Comparison of ENCODE assay signal across 8 mouse cellular contexts in genomic region chr2:27075485-27075884, GRCm38 (mm10). TPM values are rescaled to one million over a fixed set of nuclear protein-coding genes. Genes with fewer than 3 reads are reported as not detected.
DNase-seq lines count a peak whose midpoint lies in the region; ATAC-seq and TF ChIP-seq lines count a peak whose summit lies in the region.

No protein-coding gene starts in this region.

- no peaks in the 10 kb centered on the region for H3K36me3 ChIP-seq in kidney, embryonic 15.5 days
- no peaks in the 10 kb centered on the region for H3K36me3 ChIP-seq in CH12.LX (replicated peaks in 1 of 2; ENCODE audit: control insufficient read depth in 1 of 2, insufficient read depth in 1 of 2, low read length in 1 of 2)
- H3K36me3 ChIP-seq in limb, embryonic 15.5 days: no peaks in the 10 kb centered on the region
- no peaks in the 10 kb centered on the region for H3K36me3 ChIP-seq in forebrain, embryonic 10.5 days (replicated peaks)

- no peaks in the 10 kb centered on the region for H3K79me2 ChIP-seq in CH12.LX (replicated peaks; ENCODE audit: control insufficient read depth, extremely low read depth, insufficient read depth, poor library complexity, severe bottlenecking)

- no peak for ATAC-seq in kidney, embryonic 15.5 days (replicated peaks; ENCODE audit: low FRiP score)
- peak; percentile 61; the same call in 1 of the 2 replicates for ATAC-seq in limb, embryonic 15.5 days (ENCODE audit: insufficient number of reproducible peaks, low FRiP score, low TSS enrichment, low read depth)

- DNase-seq in kidney, adult 18-20 months: peak; percentile 71
- DNase-seq in CH12.LX (ENCODE audit: extremely low read depth): peak; percentile 46
- peak; percentile 45 for DNase-seq in adipocyte (ENCODE audit: low spot score)
- peak; percentile 62 for DNase-seq in thymus, postnatal 4 days
- DNase-seq in forebrain, embryonic 10.5 days (ENCODE audit: extremely low spot score, low spot score): no peak

- TF ChIP-seq EP300 in CH12.LX (IDR thresholded peaks at IDR 0.05; ENCODE audit: low read length): no peak

- dilution Hi-C loops in CH12.LX (cut with MboI; ENCODE audit: extremely low pct_ligation_motif_present, extremely low pct_unique_long_range_greater_than_20kb, low sequenced_read_pairs): no loop called here

- peaks cover 51% of the 10 kb centered on the region for H3K4me1 ChIP-seq in kidney, embryonic 15.5 days
- peaks cover 0 to 19% of the 10 kb centered on the region in 2 experiments; a peak in 3 of 4 replicates for H3K4me1 ChIP-seq in CH12.LX (ENCODE audit: control insufficient read depth in 1 of 2, insufficient read depth in 2 of 2)
- H3K4me1 ChIP-seq in embryonic fibroblast, embryonic 13.5 days (ENCODE audit: control insufficient read depth, insufficient read depth, low read length): peaks cover 7% of the 10 kb centered on the region
- peaks cover 87% of the 10 kb centered on the region for H3K4me1 ChIP-seq in limb, embryonic 15.5 days
- H3K4me1 ChIP-seq in forebrain, embryonic 10.5 days: peaks cover 36% of the 10 kb centered on the region

- H3K27me3 ChIP-seq in kidney, embryonic 15.5 days: peaks cover 6% of the 10 kb centered on the region; the same call in 1 of the 2 replicates
- peaks cover 49% of the 10 kb centered on the region for H3K27me3 ChIP-seq in CH12.LX (replicated peaks)
- peaks cover 7% of the 10 kb centered on the region for H3K27me3 ChIP-seq in limb, embryonic 15.5 days
- H3K27me3 ChIP-seq in forebrain, embryonic 10.5 days (ENCODE audit: poor library complexity, severe bottlenecking): peaks cover 25% of the 10 kb centered on the region

- TF ChIP-seq RAD21 in CH12.LX (IDR thresholded peaks at IDR 0.05; ENCODE audit: low read depth, low read length): peak; percentile 57

- in situ Hi-C loops in CH12.LX (cut with MboI; ENCODE audit: low pct_ligation_motif_present, low pct_unique_long_range_greater_than_20kb, low sequenced_read_pairs): loop anchor here (5.0 to 25.0 kb wide), 2 partner anchors 157 to 362 kb away; partner anchors contain the start of genes Brd3os and Vav2

- no peak overlapping the region for H3K9ac ChIP-seq in kidney, embryonic 15.5 days
- H3K9ac ChIP-seq in CH12.LX (ENCODE audit: insufficient read depth, low read depth): no peak overlapping the region
- H3K9ac ChIP-seq in limb, embryonic 15.5 days: no peak overlapping the region

- no peak overlapping the region for H3K27ac ChIP-seq in kidney, embryonic 15.5 days
- H3K27ac ChIP-seq in CH12.LX (ENCODE audit: insufficient read depth, low read depth): no peak overlapping the region
- no peak overlapping the region for H3K27ac ChIP-seq in embryonic fibroblast, embryonic 13.5 days (ENCODE audit: insufficient read depth, low read length)
- no peak overlapping the region for H3K27ac ChIP-seq in limb, embryonic 15.5 days
- no peak overlapping the region for H3K27ac ChIP-seq in forebrain, embryonic 10.5 days

- TF ChIP-seq CTCF in CH12.LX (conservative IDR thresholded peaks at IDR 0.05 in 1 of 2, IDR thresholded peaks at IDR 0.05 in 1 of 2; ENCODE audit: low read depth in 2 of 2, low read length in 2 of 2): peak; percentile 72 to 76
- TF ChIP-seq CTCF in embryonic fibroblast, embryonic 13.5 days (IDR thresholded peaks at IDR 0.05; ENCODE audit: borderline replicate concordance, insufficient read depth, low read length): peak; percentile 66; the same call in 1 of the 2 replicates

- H3K9me3 ChIP-seq in kidney, embryonic 15.5 days (replicated peaks): no peaks in the 10 kb centered on the region
- no peaks in the 10 kb centered on the region for H3K9me3 ChIP-seq in CH12.LX (replicated peaks; ENCODE audit: low read length)
- no peaks in the 10 kb centered on the region for H3K9me3 ChIP-seq in limb, embryonic 15.5 days
- H3K9me3 ChIP-seq in forebrain, embryonic 10.5 days: no peaks in the 10 kb centered on the region

- H3K4me3 ChIP-seq in kidney, embryonic 15.5 days (replicated peaks): no peak overlapping the region
- no peak overlapping the region for H3K4me3 ChIP-seq in CH12.LX (replicated peaks in 1 of 3; ENCODE audit: low read depth in 2 of 3, low read length in 2 of 3, poor library complexity in 1 of 3)
- no peak overlapping the region for H3K4me3 ChIP-seq in embryonic fibroblast, embryonic 13.5 days (ENCODE audit: insufficient read depth, low read length)
- no peak overlapping the region for H3K4me3 ChIP-seq in limb, embryonic 15.5 days
- H3K4me3 ChIP-seq in forebrain, embryonic 10.5 days: no peak overlapping the region

- H3K4me2 ChIP-seq in kidney, embryonic 15.5 days: no peak overlapping the region
- H3K4me2 ChIP-seq in CH12.LX (ENCODE audit: insufficient read depth, low read depth, poor library complexity, severe bottlenecking): no peak overlapping the region
- H3K4me2 ChIP-seq in limb, embryonic 15.5 days: no peak overlapping the region

- WGBS in kidney, embryonic 15.5 days: 52% methylated on average over 3 of the region's 3 CpGs
- WGBS in limb, embryonic 15.5 days: 43% methylated on average over 3 of the region's 3 CpGs
- WGBS in forebrain, embryonic 10.5 days: 68% methylated on average over 3 of the region's 3 CpGs

- TF ChIP-seq POLR2A in CH12.LX (IDR thresholded peaks at IDR 0.05; ENCODE audit: low read depth, low read length): no peak
- TF ChIP-seq POLR2A in embryonic fibroblast, embryonic 13.5 days (IDR thresholded peaks at IDR 0.05; ENCODE audit: low read depth, low read length): no peak

TF ChIP-seq in CH12.LX, 34 proteins besides CTCF, POLR2A, EP300 and RAD21:
- TF ChIP-seq PAX5 (IDR thresholded peaks at IDR 0.05; ENCODE audit: low read length) (no peak), ZC3H11A (IDR thresholded peaks at IDR 0.05; ENCODE audit: low read depth, low read length) (no peak), SMC3 (IDR thresholded peaks at IDR 0.05; ENCODE audit: low read depth, low read length) (peak; percentile 88)

RNA-seq across cellular contexts. Expression of gene Mymk, which starts 3.5 kb away (rescaled TPM):
- polyA plus RNA-seq in kidney, embryonic 15.5 days (2015; fragmentation: Nextera tagmentation; extraction: Ambion mirVana): 3.4 and 5.3 TPM in 2 replicates
- not detected in 2 replicates for total RNA-seq in CH12.LX (2012; rRNA removed)
- not detected in 2 replicates for total RNA-seq in CH12.LX (2014; rRNA removed)
- not detected in 2 replicates for polyA plus RNA-seq in CH12.LX (2012; ENCODE audit: insufficient read length, low read depth)
- polyA plus RNA-seq in embryonic fibroblast, embryonic 13.5 days (2011; ENCODE audit: insufficient read length, low read depth, missing spikeins): not detected in 2 replicates
- polyA plus RNA-seq in limb, embryonic 15.5 days (2015; fragmentation: Nextera tagmentation; extraction: Ambion mirVana): 36.7 and 79.4 TPM in 2 replicates
- polyA plus RNA-seq in forebrain, embryonic 10.5 days (2016; fragmentation: Nextera tagmentation; extraction: Ambion mirVana): not detected in 2 replicates

RNA-seq across cellular contexts. Expression of gene Adamtsl2, which starts 3.7 kb away (rescaled TPM):
- polyA plus RNA-seq in kidney, embryonic 15.5 days (2015; fragmentation: Nextera tagmentation; extraction: Ambion mirVana): 1.3 and 1.7 TPM in 2 replicates
- total RNA-seq in CH12.LX (2012; rRNA removed): 0.13 TPM in 1 of 2 replicates, not detected in the other
- total RNA-seq in CH12.LX (2014; rRNA removed): not detected in 2 replicates
- not detected in 2 replicates for polyA plus RNA-seq in CH12.LX (2012; ENCODE audit: insufficient read length, low read depth)
- 0.17 and 0.95 TPM in 2 replicates for polyA plus RNA-seq in embryonic fibroblast, embryonic 13.5 days (2011; ENCODE audit: insufficient read length, low read depth, missing spikeins)
- polyA plus RNA-seq in limb, embryonic 15.5 days (2015; fragmentation: Nextera tagmentation; extraction: Ambion mirVana): 9.1 and 11.7 TPM in 2 replicates
- 3.8 and 5.3 TPM in 2 replicates for polyA plus RNA-seq in forebrain, embryonic 10.5 days (2016; fragmentation: Nextera tagmentation; extraction: Ambion mirVana)

RNA-seq across cellular contexts. Expression of gene Slc2a6, which starts 47.7 kb away (rescaled TPM):
- 0.31 and 0.96 TPM in 2 replicates for polyA plus RNA-seq in kidney, embryonic 15.5 days (2015; fragmentation: Nextera tagmentation; extraction: Ambion mirVana)
- 49.8 and 55.9 TPM in 2 replicates for total RNA-seq in CH12.LX (2012; rRNA removed)
- total RNA-seq in CH12.LX (2014; rRNA removed): 37.3 and 43.3 TPM in 2 replicates
- 17.1 and 22.1 TPM in 2 replicates for polyA plus RNA-seq in CH12.LX (2012; ENCODE audit: insufficient read length, low read depth)
- 2.4 and 6.0 TPM in 2 replicates for polyA plus RNA-seq in embryonic fibroblast, embryonic 13.5 days (2011; ENCODE audit: insufficient read length, low read depth, missing spikeins)
- 0.63 and 1.0 TPM in 2 replicates for polyA plus RNA-seq in limb, embryonic 15.5 days (2015; fragmentation: Nextera tagmentation; extraction: Ambion mirVana)
- polyA plus RNA-seq in forebrain, embryonic 10.5 days (2016; fragmentation: Nextera tagmentation; extraction: Ambion mirVana): 1.6 and 2.1 TPM in 2 replicates
